Mouse (Mus musculus) kidney, postnatal 0 days (tissue): ENCODE measurements around the gene Spire2. TPM values are rescaled to one million over a fixed set of nuclear protein-coding genes. Genes with fewer than 3 reads are reported as not detected.

Experiments
- ATAC-seq: fragments of 200-750 bp; cut with Nextera tagmentation; replicated peaks from 2 replicates; pipeline ENCODE4 v1.8.0; 2017; ENCODE audit warnings: low read depth, moderate number of reproducible peaks, moderate TSS enrichment, moderate library complexity; ENCODE audit not compliant: low FRiP score
- DNase-seq: peaks from one replicate; pipeline ENCODE4 v3.0.0-alpha.2; 2016; ENCODE audit warnings: low spot score
- H3K27ac ChIP-seq: fragments of 300-500 bp; sonication (generic); 2 replicates; pipeline ENCODE4 v1.5.1; 2014; ENCODE audit warnings: mild to moderate bottlenecking
- H3K27me3 ChIP-seq: fragments of 300-500 bp; sonication (generic); 2 replicates; pipeline ENCODE4 v1.6.1; 2014; ENCODE audit warnings: low read length, mixed read lengths; ENCODE audit not compliant: insufficient read depth
- H3K36me3 ChIP-seq: fragments of 300-500 bp; sonication (generic); 2 replicates; pipeline ENCODE4 v1.6.1; 2014; ENCODE audit warnings: low read length, mixed read lengths; ENCODE audit not compliant: insufficient read depth
- H3K4me1 ChIP-seq: fragments of 300-500 bp; sonication (generic); replicated peaks from 2 replicates; pipeline ENCODE4 v1.6.1; 2014; ENCODE audit warnings: antibody characterized with exemption, low read length, mixed read lengths; ENCODE audit not compliant: insufficient read depth
- H3K4me2 ChIP-seq: fragments of 300-500 bp; sonication (generic); 2 replicates; pipeline ENCODE4 v1.6.1; 2014; ENCODE audit warnings: mild to moderate bottlenecking, low read length, moderate library complexity, mixed read lengths
- H3K4me3 ChIP-seq: fragments of 300-500 bp; sonication (generic); replicated peaks from 2 replicates; pipeline ENCODE4 v1.5.1; 2014; ENCODE audit warnings: low read depth, low read length
- H3K9ac ChIP-seq: fragments of 300-500 bp; sonication (generic); 2 replicates; pipeline ENCODE4 v1.6.1; 2014; ENCODE audit warnings: low read depth, low read length
- H3K9me3 ChIP-seq: fragments of 300-500 bp; sonication (generic); replicated peaks from 2 replicates; pipeline ENCODE4 v1.6.1; 2016; ENCODE audit warnings: low read length, inconsistent platforms, mixed read lengths
- CTCF ChIP-seq: IDR thresholded peaks from 2 replicates; pipeline ENCODE4 v1.5.1; 2016; ENCODE audit warnings: antibody characterized with exemption, low read depth, mild to moderate bottlenecking, moderate library complexity
- WGBS: fragments of 180-500 bp; shearing (Covaris S2); extraction: QIAGEN DNeasy Blood & Tissue Kit; methylation state at CpG from one replicate; pipeline ENCODE4 v1.1.7; 2014; 5-methylcytosine and 5-hydroxymethylcytosine counted together
- polyA plus RNA-seq: library from polyadenylated mRNA; unstranded; fragments of >200 nt; fragmentation: Nextera tagmentation; extraction: Ambion mirVana; gene quantifications from 2 replicates; pipeline ENCODE4 v1.2.1, GENCODE M21; 2015

The Spire2 gene
- polyA plus RNA-seq, 1 experiment from 2014 or later = 5.8 TPM

- Histone ChIP-seq H3K27ac (no peak overlapping the region), H3K4me3 (no peak overlapping the region), H3K9me3 (no peaks in the 10 kb centered on the region), H3K27me3 (no peaks in the 10 kb centered on the region), H3K9ac (no peak overlapping the region), H3K36me3 (no peaks in the 10 kb centered on the region), H3K4me2 (no peak overlapping the region), H3K4me1 (peaks cover 7% of the 10 kb centered on the region; the same call in 1 of the 2 replicates)
- ATAC-seq (no peak), DNase-seq (no peak)
- no peak for TF ChIP-seq CTCF
- 66% methylated on average over 27 of the region's 27 CpGs for WGBS
These were observed 8.8 kb downstream of the Spire2 start for GRCm38 (mm10) chr8:123341040-123342015.

DNA sequence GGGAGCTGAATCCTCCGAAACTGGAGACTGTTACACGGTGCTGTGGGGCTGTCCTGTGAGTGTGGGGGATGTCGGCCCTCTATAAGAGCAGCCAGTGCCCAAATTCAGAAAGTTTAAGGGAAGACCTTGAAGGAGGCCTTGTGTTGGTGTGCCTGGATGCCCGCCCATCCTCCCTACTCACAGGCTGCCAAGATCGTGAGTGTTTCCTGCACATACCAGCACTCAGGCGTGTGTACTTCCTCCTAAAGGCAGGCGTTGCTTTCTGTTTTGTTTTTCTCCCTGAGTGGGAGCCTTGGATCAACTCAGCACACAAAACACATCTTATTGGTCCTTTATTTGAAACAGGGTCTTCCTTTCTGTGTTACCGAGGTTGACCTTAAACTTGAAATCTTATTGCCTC, 9.7 kb downstream of the Spire2 start:
- Histone ChIP-seq H3K36me3 (no peaks in the 10 kb centered on the region), H3K9me3 (no peaks in the 10 kb centered on the region), H3K4me1 (peaks cover 9% of the 10 kb centered on the region), H3K9ac (no peak overlapping the region), H3K4me2 (no peak overlapping the region), H3K27me3 (no peaks in the 10 kb centered on the region), H3K27ac (peak overlapping the region; percentile 42; the same call in 1 of the 2 replicates), H3K4me3 (no peak overlapping the region)
- ATAC-seq (no peak), DNase-seq (no peak)
- WGBS = 60% methylated on average over 8 of the region's 8 CpGs
- TF ChIP-seq CTCF = no peak

DNA sequence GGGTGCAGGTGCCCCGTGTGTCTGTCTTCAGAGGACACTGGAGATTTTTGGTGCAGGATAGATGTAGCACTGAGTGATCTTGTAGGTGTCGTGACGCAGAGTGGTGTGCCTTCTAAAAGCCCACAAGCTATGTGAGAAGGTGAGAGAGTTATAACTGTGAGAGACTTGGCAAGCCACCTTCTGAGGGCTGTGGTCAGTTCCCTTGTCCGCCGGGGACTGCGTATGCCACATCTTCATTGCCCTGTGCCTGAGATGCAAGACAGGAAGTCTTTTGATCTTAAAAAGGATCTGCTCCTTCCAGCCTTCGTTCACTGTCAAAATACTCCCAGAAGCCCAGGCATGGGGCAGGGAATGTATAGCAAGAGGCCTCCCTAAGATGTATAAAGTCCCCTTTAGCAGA, 10.4 kb downstream of the Spire2 start:
- H3K4me1 ChIP-seq = peaks cover 16% of the 10 kb centered on the region
- DNase-seq (no peak), ATAC-seq (no peak)
- no peaks in the 10 kb centered on the region for H3K9me3 ChIP-seq
- H3K36me3 ChIP-seq = no peaks in the 10 kb centered on the region
- WGBS = 55% methylated on average over 7 of the region's 7 CpGs
- no peak for TF ChIP-seq CTCF
- H3K27ac ChIP-seq = peak overlapping the region; percentile 42; the same call in 1 of the 2 replicates
- H3K4me3 ChIP-seq = no peak overlapping the region
- no peaks in the 10 kb centered on the region for H3K27me3 ChIP-seq
- no peak overlapping the region for H3K9ac ChIP-seq
- no peak overlapping the region for H3K4me2 ChIP-seq

DNA sequence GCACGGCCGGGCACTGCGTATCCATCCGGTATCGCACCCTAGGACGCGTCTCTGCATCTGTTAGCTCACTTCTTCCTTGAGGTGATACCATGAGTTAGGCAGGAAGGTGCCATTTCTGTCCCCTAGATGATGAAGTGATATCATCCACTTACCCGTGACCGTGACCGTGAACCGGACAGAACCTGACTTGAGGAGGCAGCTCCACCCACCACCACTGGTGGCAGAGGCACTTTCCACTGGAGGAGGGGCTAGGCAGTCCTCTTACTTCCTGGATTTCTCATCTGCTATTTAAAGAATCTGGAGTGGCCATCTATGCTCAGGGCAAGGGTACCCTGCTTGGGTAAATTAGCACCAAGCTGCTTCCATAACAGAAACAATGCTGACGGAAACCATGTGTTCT, 10.9 kb downstream of the Spire2 start:
- H3K27me3 ChIP-seq = no peaks in the 10 kb centered on the region
- H3K9me3 ChIP-seq = no peaks in the 10 kb centered on the region
- no peak overlapping the region for H3K4me2 ChIP-seq
- TF ChIP-seq CTCF = no peak
- peaks cover 18% of the 10 kb centered on the region for H3K4me1 ChIP-seq
- WGBS = 46% methylated on average over 12 of the region's 12 CpGs
- DNase-seq = no peak
- H3K4me3 ChIP-seq = no peak overlapping the region
- peak overlapping the region; percentile 40; the same call in 1 of the 2 replicates for H3K27ac ChIP-seq
- no peak for ATAC-seq
- no peak overlapping the region for H3K9ac ChIP-seq
- no peaks in the 10 kb centered on the region for H3K36me3 ChIP-seq

DNA sequence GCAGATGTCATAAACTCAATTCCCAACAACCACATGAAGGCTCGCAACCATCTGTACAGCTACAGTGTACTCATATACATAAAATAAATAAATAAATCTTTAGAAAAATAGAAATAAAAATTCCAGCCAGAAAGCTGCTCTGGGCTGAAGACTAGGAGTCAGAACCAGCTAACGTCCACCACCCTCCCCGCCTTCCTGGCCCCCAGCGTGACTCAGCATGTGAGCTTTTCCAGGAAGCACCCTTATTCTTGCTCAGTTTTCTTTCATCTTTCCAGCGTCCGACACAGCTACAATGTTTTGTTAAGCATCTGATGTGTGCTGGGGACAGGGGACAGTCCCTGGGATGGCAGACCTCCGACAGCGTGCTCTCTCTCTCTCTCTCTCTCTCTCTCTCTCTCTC, 12.6 kb downstream of the Spire2 start:
- Histone ChIP-seq H3K36me3 (no peaks in the 10 kb centered on the region), H3K4me3 (no peak overlapping the region), H3K9me3 (no peaks in the 10 kb centered on the region), H3K4me1 (peaks cover 28% of the 10 kb centered on the region), H3K27ac (no peak overlapping the region), H3K9ac (no peak overlapping the region), H3K27me3 (no peaks in the 10 kb centered on the region), H3K4me2 (no peak overlapping the region)
- 57% methylated on average over 8 of the region's 8 CpGs for WGBS
- DNase-seq = peak; percentile 53
- no peak for TF ChIP-seq CTCF
- no peak for ATAC-seq

GRCm38 (mm10) chr8:123345856-123346255, 13.3 kb downstream of the Spire2 start:
- no peaks in the 10 kb centered on the region for H3K9me3 ChIP-seq
- H3K36me3 ChIP-seq = no peaks in the 10 kb centered on the region
- TF ChIP-seq CTCF = no peak
- H3K4me2 ChIP-seq = no peak overlapping the region
- H3K27me3 ChIP-seq = no peaks in the 10 kb centered on the region
- no peak overlapping the region for H3K4me3 ChIP-seq
- H3K27ac ChIP-seq = peak overlapping the region; percentile 36; the same call in 1 of the 2 replicates
- WGBS = 70% methylated on average over 6 of the region's 6 CpGs
- no peak overlapping the region for H3K9ac ChIP-seq
- H3K4me1 ChIP-seq = peaks cover 28% of the 10 kb centered on the region
- ATAC-seq = no peak
- DNase-seq = no peak
